Mouse (Mus musculus): Measurements from ENCODE around the gene Paics. TPM values are rescaled to one million over a fixed set of nuclear protein-coding genes. Genes with fewer than 3 reads are reported as not detected.
"Not testable (repeated sequence)": the region's sequence is repeated elsewhere in the genome, so short reads cannot be mapped to it uniquely, and the experiment has no call there.

Paics gene
- 282 and 292 TPM in 2 replicates for polyA plus RNA-seq (2015; fragmentation: Nextera tagmentation; extraction: Ambion mirVana)

GRCm38 (mm10) chr5:76951106-76952027, at the start of gene Paics, which contains the start of gene Ppat:
Gene Paics (plus strand): TSS chr5:76951307.
Gene Ppat (minus strand): TSS chr5:76951578.
- peak within 1 kb of the TSS; percentile 95 for H3K27ac ChIP-seq (ENCODE audit: low read length)
- peak; percentile 98 for ATAC-seq (ENCODE audit: low read depth)
- H3K4me2 ChIP-seq (ENCODE audit: low read depth, low read length), result peak within 1 kb of the TSS; percentile 88
- no peaks in the 10 kb centered on the region for H3K9me3 ChIP-seq (ENCODE audit: control insufficient read depth, low read length)
- no peaks in the 10 kb centered on the region for H3K27me3 ChIP-seq (ENCODE audit: control insufficient read depth, insufficient read depth, low read depth, low read length)
- WGBS, result under 1% methylated on average over 81 of the region's 81 CpGs
- peaks cover 34% of the 10 kb centered on the region for H3K4me1 ChIP-seq (replicated peaks; ENCODE audit: control insufficient read depth, insufficient read depth, low read length)
- peak within 1 kb of the TSS; percentile 88 for H3K9ac ChIP-seq (ENCODE audit: low read length)
- 0 out of 2 replicates have a peak, but pooled peaks cover 3% of the 10 kb centered on the region for H3K36me3 ChIP-seq (ENCODE audit: control insufficient read depth, insufficient read depth, low read length)
- H3K4me3 ChIP-seq (ENCODE audit: low read length), result peak within 1 kb of the TSS; percentile 93

- H3K4me1 ChIP-seq (replicated peaks; ENCODE audit: control insufficient read depth, insufficient read depth, low read length), result peaks cover 2% of the 10 kb centered on the region; the same call in 1 of the 2 replicates
- no peak overlapping the region for H3K27ac ChIP-seq (ENCODE audit: low read length)
- H3K9ac ChIP-seq (ENCODE audit: low read length), result no peak overlapping the region
- H3K9me3 ChIP-seq (ENCODE audit: control insufficient read depth, low read length), result no peaks in the 10 kb centered on the region
- no peak for ATAC-seq (ENCODE audit: low read depth)
- H3K4me2 ChIP-seq (ENCODE audit: low read depth, low read length), result no peak overlapping the region
- WGBS, result 66% methylated on average over 4 of the region's 4 CpGs
- H3K4me3 ChIP-seq (ENCODE audit: low read length), result no peak overlapping the region
- H3K27me3 ChIP-seq (ENCODE audit: control insufficient read depth, insufficient read depth, low read depth, low read length), result no peaks in the 10 kb centered on the region
- H3K36me3 ChIP-seq (ENCODE audit: control insufficient read depth, insufficient read depth, low read length), result no peaks in the 10 kb centered on the region
Measured at GRCm38 (mm10) chr5:76902131-76902530, 49.0 kb upstream of the Paics start.

- H3K4me3 ChIP-seq (ENCODE audit: low read length), result peak overlapping the region; percentile 83
- H3K36me3 ChIP-seq (ENCODE audit: control insufficient read depth, insufficient read depth, low read length), result 0 out of 2 replicates have a peak, but pooled peaks cover 2% of the 10 kb centered on the region
- no peaks in the 10 kb centered on the region for H3K9me3 ChIP-seq (ENCODE audit: control insufficient read depth, low read length)
- peak overlapping the region; percentile 93 for H3K27ac ChIP-seq (ENCODE audit: low read length)
- H3K4me2 ChIP-seq (ENCODE audit: low read depth, low read length), result peak overlapping the region; percentile 81
- WGBS, result under 1% methylated on average over 19 of the region's 19 CpGs
- ATAC-seq (ENCODE audit: low read depth), result peak; percentile 46; the same call in 1 of the 2 replicates
- peaks cover 2% of the 10 kb centered on the region; the same call in 1 of the 2 replicates for H3K4me1 ChIP-seq (replicated peaks; ENCODE audit: control insufficient read depth, insufficient read depth, low read length)
- H3K27me3 ChIP-seq (ENCODE audit: control insufficient read depth, insufficient read depth, low read depth, low read length), result no peaks in the 10 kb centered on the region
- peak overlapping the region; percentile 93 for H3K9ac ChIP-seq (ENCODE audit: low read length)
Measured at GRCm38 (mm10) chr5:76904713-76905404, 46.2 kb upstream of the Paics start.

GRCm38 (mm10) chr5:76905405-76906154, 45.5 kb upstream of the Paics start, which contains the start of gene Aasdh:
Gene Aasdh (minus strand): TSS chr5:76905514.
- Histone ChIP-seq H3K9ac (ENCODE audit: low read length) (peak within 1 kb of the TSS; percentile 93), H3K36me3 (ENCODE audit: control insufficient read depth, insufficient read depth, low read length) (0 out of 2 replicates have a peak, but pooled peaks cover 2% of the 10 kb centered on the region), H3K4me1 (replicated peaks; ENCODE audit: control insufficient read depth, insufficient read depth, low read length) (peaks cover 2% of the 10 kb centered on the region; the same call in 1 of the 2 replicates), H3K27me3 (ENCODE audit: control insufficient read depth, insufficient read depth, low read depth, low read length) (no peaks in the 10 kb centered on the region), H3K4me3 (ENCODE audit: low read length) (peak within 1 kb of the TSS; percentile 83), H3K9me3 (ENCODE audit: control insufficient read depth, low read length) (no peaks in the 10 kb centered on the region), H3K4me2 (ENCODE audit: low read depth, low read length) (peak within 1 kb of the TSS; percentile 81), H3K27ac (ENCODE audit: low read length) (peak within 1 kb of the TSS; percentile 93)
- under 1% methylated on average over 47 of the region's 47 CpGs for WGBS
- ATAC-seq (ENCODE audit: low read depth), result peak; percentile 100

GRCm38 (mm10) chr5:76906155-76906499, 45.0 kb upstream of the Paics start:
- H3K27ac ChIP-seq (ENCODE audit: low read length), result peak overlapping the region; percentile 93
- 27% methylated on average over 3 of the region's 3 CpGs for WGBS

GRCm38 (mm10) chr5:76910807-76911206, 40.3 kb upstream of the Paics start:
- H3K9me3 ChIP-seq (ENCODE audit: control insufficient read depth, low read length), result no peaks in the 10 kb centered on the region
- WGBS, result 84% methylated on average over 3 of the region's 3 CpGs
- no peak for ATAC-seq (ENCODE audit: low read depth)

More at GRCm38 (mm10) chr5:76906155-76906499, 45.0 kb upstream of the Paics start:
- Histone ChIP-seq H3K36me3 (ENCODE audit: control insufficient read depth, insufficient read depth, low read length) (0 out of 2 replicates have a peak, but pooled peaks cover 2% of the 10 kb centered on the region), H3K9ac (ENCODE audit: low read length) (peak overlapping the region; percentile 93), H3K4me1 (replicated peaks; ENCODE audit: control insufficient read depth, insufficient read depth, low read length) (peaks cover 2% of the 10 kb centered on the region; the same call in 1 of the 2 replicates), H3K27me3 (ENCODE audit: control insufficient read depth, insufficient read depth, low read depth, low read length) (no peaks in the 10 kb centered on the region), H3K9me3 (ENCODE audit: control insufficient read depth, low read length) (no peaks in the 10 kb centered on the region), H3K4me3 (ENCODE audit: low read length) (peak overlapping the region; percentile 83), H3K4me2 (ENCODE audit: low read depth, low read length) (peak overlapping the region; percentile 81)
- ATAC-seq (ENCODE audit: low read depth), result no peak

GRCm38 (mm10) chr5:76912522-76912921, 38.6 kb upstream of the Paics start:
- H3K4me3 ChIP-seq (ENCODE audit: low read length); H3K27ac ChIP-seq (ENCODE audit: low read length); H3K4me2 ChIP-seq (ENCODE audit: low read depth, low read length); H3K9me3 ChIP-seq (ENCODE audit: control insufficient read depth, low read length); H3K27me3 ChIP-seq (ENCODE audit: control insufficient read depth, insufficient read depth, low read depth, low read length); H3K4me1 ChIP-seq (replicated peaks; ENCODE audit: control insufficient read depth, insufficient read depth, low read length); H3K9ac ChIP-seq (ENCODE audit: low read length); ATAC-seq (ENCODE audit: low read depth): not testable (repeated sequence)
- H3K36me3 ChIP-seq (ENCODE audit: control insufficient read depth, insufficient read depth, low read length), result peaks cover 17% of the 10 kb centered on the region
- 89% methylated on average over 5 of the region's 5 CpGs for WGBS

More at GRCm38 (mm10) chr5:76910807-76911206, 40.3 kb upstream of the Paics start:
- H3K27me3 ChIP-seq (ENCODE audit: control insufficient read depth, insufficient read depth, low read depth, low read length), result no peaks in the 10 kb centered on the region
- H3K9ac ChIP-seq (ENCODE audit: low read length), result no peak overlapping the region
- H3K36me3 ChIP-seq (ENCODE audit: control insufficient read depth, insufficient read depth, low read length), result peaks cover 14% of the 10 kb centered on the region
- no peak overlapping the region for H3K27ac ChIP-seq (ENCODE audit: low read length)
- H3K4me3 ChIP-seq (ENCODE audit: low read length), result no peak overlapping the region
- H3K4me2 ChIP-seq (ENCODE audit: low read depth, low read length), result no peak overlapping the region
- no peaks in the 10 kb centered on the region; the same call in 1 of the 2 replicates for H3K4me1 ChIP-seq (replicated peaks; ENCODE audit: control insufficient read depth, insufficient read depth, low read length)

GRCm38 (mm10) chr5:76922833-76923232, 28.3 kb upstream of the Paics start:
- Histone ChIP-seq H3K4me2 (ENCODE audit: low read depth, low read length) (no peak overlapping the region), H3K27ac (ENCODE audit: low read length) (no peak overlapping the region), H3K4me3 (ENCODE audit: low read length) (no peak overlapping the region), H3K4me1 (replicated peaks; ENCODE audit: control insufficient read depth, insufficient read depth, low read length) (peaks cover 6% of the 10 kb centered on the region), H3K27me3 (ENCODE audit: control insufficient read depth, insufficient read depth, low read depth, low read length) (no peaks in the 10 kb centered on the region), H3K9me3 (ENCODE audit: control insufficient read depth, low read length) (no peaks in the 10 kb centered on the region; the same call in 1 of the 2 replicates), H3K9ac (ENCODE audit: low read length) (no peak overlapping the region), H3K36me3 (ENCODE audit: control insufficient read depth, insufficient read depth, low read length) (peaks cover 41% of the 10 kb centered on the region)
- ATAC-seq (ENCODE audit: low read depth), result no peak
- 85% methylated on average over 4 of the region's 4 CpGs for WGBS
